Mouse (Mus musculus) CD4-positive naive resting alpha-beta T cell, adult 57 days (primary cell): ENCODE measurements around the gene 1810037I17Rik. TPM values are rescaled to one million over a fixed set of nuclear protein-coding genes. Genes with fewer than 3 reads are reported as not detected.

Source experiments
- total RNA-seq: library from RNA; stranded (reverse); gene quantifications from one replicate; pipeline ENCODE4 v1.2.4, GENCODE M21; 2023

1810037I17Rik gene
- total RNA-seq, result 22.5 TPM

GRCm38 (mm10) chr3:122924009-122924914, at the start of gene 1810037I17Rik:
Gene 1810037I17Rik, plus strand, starts transcription at chr3:122924203.

GRCm38 (mm10) chr3:122894772-122895171, 29.2 kb upstream of the 1810037I17Rik start, which contains the start of gene Fabp2:
Gene Fabp2, plus strand, starts transcription at chr3:122895072.

GRCm38 (mm10) chr3:122919260-122919659, 4.7 kb upstream of the 1810037I17Rik start, which contains the start of gene Gm10959:
Gene Gm10959, minus strand, starts transcription at chr3:122919360.

Other genes starting within 250 kb of the 1810037I17Rik start
- 1.2 TPM for gene Pde5a, start 195.3 kb upstream of the 1810037I17Rik start, total RNA-seq
- gene Fabp2, start 29.1 kb upstream of the 1810037I17Rik start, total RNA-seq, result not detected
- gene Gm10959, start 4.8 kb upstream of the 1810037I17Rik start, total RNA-seq, result not detected
- gene Usp53, start 60.3 kb downstream of the 1810037I17Rik start, total RNA-seq, result 49.1 TPM
- gene Myoz2, start 110.8 kb downstream of the 1810037I17Rik start, total RNA-seq, result not detected